8 mouse cellular contexts compared by ENCODE assay signal in the genomic region with DNA sequence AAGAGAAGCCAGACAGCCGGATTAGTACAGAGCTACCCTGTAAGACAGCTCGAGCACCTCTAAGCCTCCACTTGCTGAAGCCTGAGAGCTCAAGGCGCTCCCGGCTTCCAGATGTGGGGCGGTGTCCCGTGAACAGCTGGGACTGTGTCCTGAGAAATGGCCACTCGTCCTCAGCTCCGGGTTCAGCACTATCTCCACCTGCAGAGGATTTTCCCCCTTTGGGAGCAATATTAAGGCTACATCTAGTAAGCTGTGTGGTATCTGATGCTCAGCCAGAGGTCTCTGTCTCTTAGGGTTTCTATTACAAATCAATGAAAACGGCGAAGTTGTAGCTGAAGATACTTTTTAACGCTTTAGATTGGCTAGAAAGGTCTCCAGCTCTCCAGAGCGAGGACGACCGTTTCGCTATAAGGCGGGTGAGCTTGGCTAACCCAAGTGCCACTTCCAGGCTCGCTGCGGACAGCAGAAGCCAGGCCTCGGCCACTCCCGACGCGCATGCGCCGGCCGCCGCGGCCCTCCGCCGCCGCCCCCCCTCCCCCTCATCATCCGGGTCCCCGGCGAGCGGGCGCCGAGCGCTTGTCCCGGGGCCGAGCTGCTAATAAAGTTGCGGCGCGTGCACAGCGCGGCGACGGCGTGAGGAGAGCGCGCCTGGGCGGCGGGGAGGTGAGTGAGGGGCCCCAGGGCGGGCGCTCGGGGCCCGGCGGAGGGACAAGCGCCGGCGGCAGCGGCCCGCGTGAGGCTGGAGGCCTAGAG. TPM values are rescaled to one million over a fixed set of nuclear protein-coding genes. Genes with fewer than 3 reads are reported as not detected.
DNase-seq lines count a peak whose midpoint lies in the region; ATAC-seq and TF ChIP-seq lines count a peak whose summit lies in the region.

A gene (plus strand): TSS at position 542 of the 753 bp plus-strand sequence.

- peak within 1 kb of the TSS; percentile 87; the same call in 1 of the 2 replicates for H3K27ac ChIP-seq in cortical plate, adult 2 months (ENCODE audit: insufficient read depth, low read length)
- H3K27ac ChIP-seq in intestine, embryonic 14.5 days (ENCODE audit: low read depth) = peak within 1 kb of the TSS; percentile 99

- H3K4me3 ChIP-seq in cortical plate, adult 2 months (ENCODE audit: insufficient read depth, low read length) = peak within 1 kb of the TSS; percentile 87
- peak within 1 kb of the TSS; percentile 72 for H3K4me3 ChIP-seq in intestine, embryonic 14.5 days (ENCODE audit: low read depth, low read length)

- H3K36me3 ChIP-seq in intestine, embryonic 14.5 days (ENCODE audit: control insufficient read depth, insufficient read depth, low read length) = peaks cover 14% of the 10 kb centered on the region; the same call in 1 of the 2 replicates

- H3K4me1 ChIP-seq in cortical plate, adult 2 months (ENCODE audit: control insufficient read depth, insufficient read depth, low read length) = peaks cover 6% of the 10 kb centered on the region; the same call in 1 of the 2 replicates
- H3K4me1 ChIP-seq in intestine, embryonic 14.5 days (replicated peaks; ENCODE audit: control insufficient read depth, insufficient read depth, low read length) = peaks cover 46% of the 10 kb centered on the region

- DNase-seq in adrenal gland, adult (ENCODE audit: inconsistent age in 2 of 2, low spot score in 1 of 2) = peak; percentile 92 to 97
- DNase-seq in gastrocnemius, postnatal 25 days = peak; percentile 94
- DNase-seq in intestine, embryonic 14.5 days (ENCODE audit: low spot score) = peak; percentile 96
- peak; percentile 77 to 88 for DNase-seq in left cerebral cortex, postnatal 25 days (ENCODE audit: low spot score in 2 of 2)
- peak; percentile 95 for DNase-seq in mesoderm, embryonic 11.5 days (ENCODE audit: low read depth, low spot score)
- DNase-seq in right cerebral cortex, postnatal 25 days = peak; percentile 85
- DNase-seq in urinary bladder, postnatal 4 days (ENCODE audit: low spot score in 2 of 2) = peak; percentile 89

- peak; percentile 90 for ATAC-seq in intestine, embryonic 14.5 days (replicated peaks; ENCODE audit: low FRiP score, low TSS enrichment, low read depth)

- TF ChIP-seq POLR2A in cortical plate, adult 2 months (IDR thresholded peaks at IDR 0.05; ENCODE audit: extremely low read depth, insufficient read depth, low read length) = peak; percentile 58

- peak within 1 kb of the TSS; percentile 99 for H3K9ac ChIP-seq in intestine, embryonic 14.5 days (ENCODE audit: low read length)

- H3K9me3 ChIP-seq in intestine, embryonic 14.5 days (ENCODE audit: control insufficient read depth, low read length) = no peaks in the 10 kb centered on the region

- H3K4me2 ChIP-seq in intestine, embryonic 14.5 days (ENCODE audit: low read length) = peak within 1 kb of the TSS; percentile 76

- TF ChIP-seq CTCF in cortical plate, adult 2 months (IDR thresholded peaks at IDR 0.05; ENCODE audit: extremely low read depth, insufficient read depth, low read length) = no peak

- WGBS in intestine, embryonic 14.5 days = 3% methylated on average over 52 of the region's 62 CpGs

- intact Hi-C loops in left cerebral cortex, postnatal 25 days (cut with DNase I) = no loop called here

- H3K27me3 ChIP-seq in intestine, embryonic 14.5 days (replicated peaks; ENCODE audit: control insufficient read depth, insufficient read depth, low read length) = no peaks in the 10 kb centered on the region

RNA-seq across cellular contexts. Expression of the gene that starts here (rescaled TPM):
- polyA plus RNA-seq in cortical plate, adult 2 months (2012; rRNA removed) = 12.4 and 13.4 TPM in 2 replicates
- total RNA-seq in gastrocnemius, postnatal 25 days (2021) = 10 to 100 TPM; 18.5 to 19.7 TPM
- polyA plus RNA-seq in intestine, embryonic 14.5 days (2014; fragmentation: Nextera tagmentation; extraction: Ambion mirVana) = 37.5 and 39.9 TPM in 2 replicates
- total RNA-seq in left cerebral cortex, postnatal 25 days (2021) = 10 to 100 TPM; 20.2 to 20.3 TPM

Comparison
In these comparisons a context has a peak if more than half of its experiments do, and no peak if none do; other contexts are left out.
1. Peak in every context shown above with its lines: DNase-seq, ATAC-seq, H3K4me3 ChIP-seq and H3K27ac ChIP-seq.